Mouse (Mus musculus) gastrocnemius, postnatal 36 days (tissue): ENCODE data around the gene Rsf1. TPM values are rescaled to one million over a fixed set of nuclear protein-coding genes. Genes with fewer than 3 reads are reported as not detected.

Experiments used
- total RNA-seq, 2 experiments: library from RNA; stranded (reverse); gene quantifications; 2 replicates each; pipeline ENCODE4 v1.2.3; 2021

Rsf1 gene
- total RNA-seq, 2 experiments from 2014 or later = 11.9 to 13.4 TPM

Other genes with a start within 250 kb of the Rsf1 start
- under 1 TPM; 0.74 to 0.94 TPM for gene Usp35, start 247.9 kb upstream of the Rsf1 start, total RNA-seq
- 1 to 10 TPM; 2.6 to 3.1 TPM for gene Kctd21, start 247.6 kb upstream of the Rsf1 start, total RNA-seq
- 1 to 10 TPM; 3.0 to 3.4 TPM for gene Alg8, start 208.3 kb upstream of the Rsf1 start, total RNA-seq
- 100 to 1,000 TPM; 297 to 299 TPM for gene Ndufc2, start 179.9 kb upstream of the Rsf1 start, total RNA-seq
- gene Thrsp, start 162.2 kb upstream of the Rsf1 start, total RNA-seq = 10 to 100 TPM; 15.4 to 23.9 TPM
- gene Kctd14, start 128.6 kb upstream of the Rsf1 start, total RNA-seq = not detected
- gene Ints4, start 98.9 kb upstream of the Rsf1 start, total RNA-seq = 10 to 100 TPM; 21.6 to 23.2 TPM
- gene Aamdc, start 392 bp upstream of the Rsf1 start, total RNA-seq = 100 to 1,000 TPM; 110 to 120 TPM
- 10 to 100 TPM; 27.3 to 31.3 TPM for gene Clns1a, start 116.7 kb downstream of the Rsf1 start, total RNA-seq
- 1 to 10 TPM in 1 of 2 experiments, under 1 TPM in 1; 0.74 to 2.2 TPM for gene Aqp11, start 158.4 kb downstream of the Rsf1 start, total RNA-seq
- 10 to 100 TPM; 21.8 to 23.9 TPM for gene Pak1, start 208.7 kb downstream of the Rsf1 start, total RNA-seq